Mouse (Mus musculus): Measurements from ENCODE around the gene Gm45837. TPM values are rescaled to one million over a fixed set of nuclear protein-coding genes. Genes with fewer than 3 reads are reported as not detected.
A peak's percentile ranks its signal among the peaks of the same experiment; 100 is the strongest.

The Gm45837 gene
- polyA plus RNA-seq, 1 experiment from 2014 or later, result not detected

- 61% methylated on average over 4 of the region's 4 CpGs for WGBS
- ATAC-seq (ENCODE audit: low read depth), result no peak
- H3K4me3 ChIP-seq, result no peak overlapping the region
- no peak overlapping the region for H3K9ac ChIP-seq
- no peak overlapping the region for H3K4me2 ChIP-seq
- H3K4me1 ChIP-seq (replicated peaks), result no peaks in the 10 kb centered on the region; the same call in 1 of the 2 replicates
- no peaks in the 10 kb centered on the region for H3K9me3 ChIP-seq
- H3K27ac ChIP-seq (replicated peaks), result no peak overlapping the region
- no peaks in the 10 kb centered on the region for H3K27me3 ChIP-seq
- H3K36me3 ChIP-seq, result no peaks in the 10 kb centered on the region
Observed at GRCm38 (mm10) chr7:101490952-101491351, 80.3 kb downstream of the Gm45837 start.

- no peak for ATAC-seq (ENCODE audit: low read depth)
- H3K27ac ChIP-seq (replicated peaks), result no peak overlapping the region
- no peaks in the 10 kb centered on the region for H3K9me3 ChIP-seq
- no peaks in the 10 kb centered on the region for H3K36me3 ChIP-seq
- peaks cover 8% of the 10 kb centered on the region; the same call in 1 of the 2 replicates for H3K27me3 ChIP-seq
- WGBS, result 88% methylated on average over 3 of the region's 3 CpGs
- H3K9ac ChIP-seq, result no peak overlapping the region
- no peaks in the 10 kb centered on the region for H3K4me1 ChIP-seq (replicated peaks)
- H3K4me3 ChIP-seq, result no peak overlapping the region
- H3K4me2 ChIP-seq, result no peak overlapping the region
Observed at GRCm38 (mm10) chr7:101498385-101498784, 87.7 kb downstream of the Gm45837 start.

GRCm38 (mm10) chr7:101499251-101499650 lies 88.6 kb downstream of the Gm45837 start:
- Histone ChIP-seq H3K4me1 (replicated peaks) (peaks cover 3% of the 10 kb centered on the region; the same call in 1 of the 2 replicates), H3K4me3 (no peak overlapping the region), H3K27me3 (peaks cover 15% of the 10 kb centered on the region), H3K9ac (no peak overlapping the region), H3K27ac (replicated peaks) (no peak overlapping the region), H3K4me2 (no peak overlapping the region), H3K9me3 (no peaks in the 10 kb centered on the region), H3K36me3 (no peaks in the 10 kb centered on the region)
- no peak for ATAC-seq (ENCODE audit: low read depth)
- 52% methylated on average over 10 of the region's 10 CpGs for WGBS

GRCm38 (mm10) chr7:101499701-101500100 lies 89.0 kb downstream of the Gm45837 start:
- Histone ChIP-seq H3K4me3 (no peak overlapping the region), H3K4me1 (replicated peaks) (peaks cover 8% of the 10 kb centered on the region), H3K9me3 (no peaks in the 10 kb centered on the region), H3K4me2 (no peak overlapping the region), H3K9ac (no peak overlapping the region), H3K27me3 (peaks cover 20% of the 10 kb centered on the region), H3K27ac (replicated peaks) (no peak overlapping the region), H3K36me3 (no peaks in the 10 kb centered on the region)
- ATAC-seq (ENCODE audit: low read depth), result no peak
- 78% methylated on average over 9 of the region's 9 CpGs for WGBS

GRCm38 (mm10) chr7:101501236-101501635 lies 90.5 kb downstream of the Gm45837 start:
- peaks cover 35% of the 10 kb centered on the region for H3K27me3 ChIP-seq
- 77% methylated on average over 5 of the region's 6 CpGs for WGBS
- peaks cover 11% of the 10 kb centered on the region for H3K4me1 ChIP-seq (replicated peaks)
- no peak overlapping the region for H3K9ac ChIP-seq
- no peaks in the 10 kb centered on the region for H3K36me3 ChIP-seq
- no peak for ATAC-seq (ENCODE audit: low read depth)
- no peaks in the 10 kb centered on the region for H3K9me3 ChIP-seq
- no peak overlapping the region for H3K4me3 ChIP-seq
- H3K27ac ChIP-seq (replicated peaks), result no peak overlapping the region
- no peak overlapping the region for H3K4me2 ChIP-seq

- H3K27me3 ChIP-seq, result peaks cover 36% of the 10 kb centered on the region
- no peak overlapping the region for H3K4me3 ChIP-seq
- no peak overlapping the region for H3K9ac ChIP-seq
- H3K4me2 ChIP-seq, result no peak overlapping the region
- peaks cover 11% of the 10 kb centered on the region for H3K4me1 ChIP-seq (replicated peaks)
- no peaks in the 10 kb centered on the region for H3K36me3 ChIP-seq
- WGBS, result 63% methylated on average over 6 of the region's 6 CpGs
- no peak for ATAC-seq (ENCODE audit: low read depth)
- no peaks in the 10 kb centered on the region for H3K9me3 ChIP-seq
- H3K27ac ChIP-seq (replicated peaks), result no peak overlapping the region
Observed at GRCm38 (mm10) chr7:101501675-101502074, 91.0 kb downstream of the Gm45837 start.

- 27% methylated on average over 8 of the region's 8 CpGs for WGBS
- Histone ChIP-seq H3K27ac (replicated peaks) (no peak overlapping the region), H3K4me3 (no peak overlapping the region), H3K9ac (no peak overlapping the region), H3K4me2 (no peak overlapping the region), H3K4me1 (replicated peaks) (peaks cover 11% of the 10 kb centered on the region), H3K27me3 (peaks cover 36% of the 10 kb centered on the region), H3K9me3 (no peaks in the 10 kb centered on the region), H3K36me3 (no peaks in the 10 kb centered on the region)
- no peak for ATAC-seq (ENCODE audit: low read depth)
Observed at GRCm38 (mm10) chr7:101503351-101503750, 92.7 kb downstream of the Gm45837 start.

GRCm38 (mm10) chr7:101503803-101504202 lies 93.1 kb downstream of the Gm45837 start:
- WGBS, result 46% methylated on average over 7 of the region's 7 CpGs
- peaks cover 36% of the 10 kb centered on the region for H3K27me3 ChIP-seq
- no peak overlapping the region for H3K9ac ChIP-seq
- no peaks in the 10 kb centered on the region for H3K9me3 ChIP-seq
- ATAC-seq (ENCODE audit: low read depth), result no peak
- H3K27ac ChIP-seq (replicated peaks), result no peak overlapping the region
- H3K4me1 ChIP-seq (replicated peaks), result peaks cover 11% of the 10 kb centered on the region
- no peak overlapping the region for H3K4me3 ChIP-seq
- H3K4me2 ChIP-seq, result no peak overlapping the region
- no peaks in the 10 kb centered on the region for H3K36me3 ChIP-seq

GRCm38 (mm10) chr7:101504507-101504906 lies 93.8 kb downstream of the Gm45837 start:
- H3K9ac ChIP-seq, result 0 out of 2 replicates have a peak overlapping the region, but pooled peaks have one; percentile 31
- peaks cover 36% of the 10 kb centered on the region for H3K27me3 ChIP-seq
- ATAC-seq (ENCODE audit: low read depth), result 0 out of 2 replicates have a peak, but pooled peaks have one; percentile 19
- no peaks in the 10 kb centered on the region for H3K36me3 ChIP-seq
- peak overlapping the region; percentile 21 for H3K4me3 ChIP-seq
- no peaks in the 10 kb centered on the region for H3K9me3 ChIP-seq
- peaks cover 11% of the 10 kb centered on the region for H3K4me1 ChIP-seq (replicated peaks)
- WGBS, result 9% methylated on average over 24 of the region's 24 CpGs
- no peak overlapping the region for H3K27ac ChIP-seq (replicated peaks)
- peak overlapping the region; percentile 51 for H3K4me2 ChIP-seq

- no peak for ATAC-seq (ENCODE audit: low read depth)
- H3K4me2 ChIP-seq, result no peak overlapping the region
- 52% methylated on average over 2 of the region's 2 CpGs for WGBS
Observed at GRCm38 (mm10) chr7:101509212-101509611, 98.5 kb downstream of the Gm45837 start.

GRCm38 (mm10) chr7:101513655-101514054 lies 103.0 kb downstream of the Gm45837 start:
- Histone ChIP-seq H3K9ac (no peak overlapping the region), H3K27me3 (no peaks in the 10 kb centered on the region), H3K4me3 (no peak overlapping the region), H3K27ac (replicated peaks) (no peak overlapping the region), H3K4me2 (no peak overlapping the region), H3K36me3 (no peaks in the 10 kb centered on the region), H3K9me3 (no peaks in the 10 kb centered on the region), H3K4me1 (replicated peaks) (peaks cover 8% of the 10 kb centered on the region; the same call in 1 of the 2 replicates)
- 49% methylated on average over 7 of the region's 7 CpGs for WGBS
- no peak for ATAC-seq (ENCODE audit: low read depth)

More at GRCm38 (mm10) chr7:101509212-101509611, 98.5 kb downstream of the Gm45837 start:
- no peak overlapping the region for H3K27ac ChIP-seq (replicated peaks)
- peaks cover 17% of the 10 kb centered on the region for H3K4me1 ChIP-seq (replicated peaks)
- no peaks in the 10 kb centered on the region for H3K36me3 ChIP-seq
- peaks cover 21% of the 10 kb centered on the region for H3K27me3 ChIP-seq
- H3K9me3 ChIP-seq, result no peaks in the 10 kb centered on the region
- H3K4me3 ChIP-seq, result no peak overlapping the region
- H3K9ac ChIP-seq, result no peak overlapping the region

GRCm38 (mm10) chr7:101514768-101515167 lies 104.1 kb downstream of the Gm45837 start:
- H3K9ac ChIP-seq, result no peak overlapping the region
- WGBS, result 70% methylated on average over 6 of the region's 6 CpGs
- no peak overlapping the region for H3K27ac ChIP-seq (replicated peaks)
- H3K4me1 ChIP-seq (replicated peaks), result peaks cover 8% of the 10 kb centered on the region; the same call in 1 of the 2 replicates
- H3K36me3 ChIP-seq, result no peaks in the 10 kb centered on the region
- no peaks in the 10 kb centered on the region for H3K9me3 ChIP-seq
- no peak for ATAC-seq (ENCODE audit: low read depth)
- no peak overlapping the region for H3K4me3 ChIP-seq
- no peaks in the 10 kb centered on the region for H3K27me3 ChIP-seq
- H3K4me2 ChIP-seq, result no peak overlapping the region

- 54% methylated on average over 6 of the region's 6 CpGs for WGBS
- Histone ChIP-seq H3K4me3 (no peak overlapping the region), H3K9me3 (no peaks in the 10 kb centered on the region), H3K4me1 (replicated peaks) (peaks cover 8% of the 10 kb centered on the region; the same call in 1 of the 2 replicates), H3K9ac (no peak overlapping the region), H3K27me3 (no peaks in the 10 kb centered on the region), H3K27ac (replicated peaks) (no peak overlapping the region), H3K4me2 (no peak overlapping the region), H3K36me3 (no peaks in the 10 kb centered on the region)
- no peak for ATAC-seq (ENCODE audit: low read depth)
Observed at GRCm38 (mm10) chr7:101515295-101515694, 104.6 kb downstream of the Gm45837 start.
